Mouse (Mus musculus): ENCODE data around the gene Cnbp. TPM values are rescaled to one million over a fixed set of nuclear protein-coding genes. Genes with fewer than 3 reads are reported as not detected.

Gene Cnbp
- total and polyA plus RNA-seq, 2 experiments from 2014 or later, result 178 to 577 TPM

DNA sequence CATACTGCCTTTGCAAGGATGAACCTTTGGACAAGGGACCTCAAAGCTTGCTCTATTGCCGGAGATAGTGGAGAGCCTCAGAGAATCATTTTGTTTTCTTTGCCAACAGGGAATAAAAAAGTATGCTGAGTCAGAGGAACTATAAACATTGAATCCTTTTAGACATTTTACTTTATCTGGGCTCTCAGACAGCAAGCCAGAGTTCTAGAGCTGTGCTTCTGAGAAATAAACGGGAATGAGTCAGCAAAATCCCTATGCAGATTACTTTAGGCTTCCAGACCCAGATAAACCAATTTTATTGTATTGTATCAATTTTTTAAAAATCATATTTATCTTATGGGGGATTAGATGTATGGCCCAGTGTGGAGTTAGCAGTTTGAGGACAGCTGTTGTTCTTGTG, 16.4 kb upstream of the Cnbp start:
- WGBS, result 67% methylated on average over 2 of the region's 2 CpGs

DNA sequence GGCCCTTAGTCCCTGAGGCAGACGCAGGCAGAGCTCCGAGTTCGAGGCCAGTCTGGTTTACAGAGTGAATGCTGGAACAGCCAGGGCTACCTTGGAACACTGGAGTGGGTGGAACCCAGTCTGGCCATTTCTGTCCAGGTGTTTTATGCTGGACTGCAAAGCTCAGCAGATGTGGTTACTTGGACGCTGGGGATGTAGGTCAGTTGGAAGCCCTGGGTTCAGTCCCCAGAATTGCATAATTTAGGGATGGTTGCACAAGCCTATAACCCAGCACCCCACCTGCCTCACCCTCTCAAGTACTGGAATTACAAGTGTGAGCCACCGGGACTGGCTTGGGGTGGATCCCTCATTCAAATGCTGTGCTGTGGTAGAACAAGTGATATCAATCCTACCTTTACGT, 15.3 kb upstream of the Cnbp start:
- WGBS, result 90% methylated on average over 6 of the region's 6 CpGs
- Histone ChIP-seq H3K27ac (ENCODE audit: low read depth, low read length) (no peak overlapping the region), H3K4me2 (ENCODE audit: low read depth, low read length, poor library complexity, severe bottlenecking) (no peak overlapping the region), H3K9ac (replicated peaks; ENCODE audit: low read length, poor library complexity, severe bottlenecking) (no peak overlapping the region), H3K4me1 (ENCODE audit: insufficient read depth, low read length) (no peaks in the 10 kb centered on the region), H3K4me3 (ENCODE audit: low read depth, low read length) (no peak overlapping the region), H3K36me3 (ENCODE audit: insufficient read depth, low read length) (no peaks in the 10 kb centered on the region), H3K9me3 (ENCODE audit: low read length) (no peaks in the 10 kb centered on the region), H3K27me3 (ENCODE audit: insufficient read depth, low read length) (no peaks in the 10 kb centered on the region)
- TF ChIP-seq CTCF (IDR thresholded peaks at IDR 0.05), result no peak
- no peak for ATAC-seq (ENCODE audit: low FRiP score)
- DNase-seq (ENCODE audit: low spot score), result no peak

More for the DNA sequence above, 16.4 kb upstream of the Cnbp start:
- H3K4me3 ChIP-seq (ENCODE audit: low read depth, low read length), result no peak overlapping the region
- no peak overlapping the region for H3K4me2 ChIP-seq (ENCODE audit: low read depth, low read length, poor library complexity, severe bottlenecking)
- no peaks in the 10 kb centered on the region for H3K36me3 ChIP-seq (ENCODE audit: insufficient read depth, low read length)
- TF ChIP-seq CTCF (IDR thresholded peaks at IDR 0.05), result no peak
- H3K9me3 ChIP-seq (ENCODE audit: low read length), result no peaks in the 10 kb centered on the region
- no peak overlapping the region for H3K9ac ChIP-seq (replicated peaks; ENCODE audit: low read length, poor library complexity, severe bottlenecking)
- no peak for ATAC-seq (ENCODE audit: low FRiP score)
- H3K4me1 ChIP-seq (ENCODE audit: insufficient read depth, low read length), result no peaks in the 10 kb centered on the region
- no peak for DNase-seq (ENCODE audit: low spot score)
- no peaks in the 10 kb centered on the region for H3K27me3 ChIP-seq (ENCODE audit: insufficient read depth, low read length)
- no peak overlapping the region for H3K27ac ChIP-seq (ENCODE audit: low read depth, low read length)

DNA sequence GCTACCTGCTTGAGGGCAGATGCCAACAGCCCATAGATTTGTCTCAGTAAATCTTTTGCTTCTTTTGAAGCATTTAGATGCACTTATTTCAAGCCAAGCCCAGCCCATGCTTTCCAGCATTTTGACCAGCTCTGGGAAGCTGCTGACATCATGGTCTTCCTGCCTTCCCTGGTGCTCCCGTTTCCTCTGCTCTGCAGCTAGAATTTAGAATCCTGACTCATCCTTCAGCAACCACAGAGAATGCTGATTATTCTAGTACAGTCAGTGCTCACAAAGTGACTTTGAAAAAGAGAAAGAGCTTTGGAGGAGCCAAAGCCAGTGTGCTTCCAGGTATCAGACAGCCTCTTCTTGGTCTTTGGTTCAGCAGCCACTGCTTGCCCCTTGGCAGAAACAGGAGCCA, 6.2 kb upstream of the Cnbp start:
- no peak for ATAC-seq (ENCODE audit: low FRiP score)
- Histone ChIP-seq H3K36me3 (ENCODE audit: insufficient read depth, low read length) (no peaks in the 10 kb centered on the region), H3K4me1 (ENCODE audit: insufficient read depth, low read length) (no peaks in the 10 kb centered on the region), H3K27ac (ENCODE audit: low read depth, low read length) (no peak overlapping the region), H3K4me3 (ENCODE audit: low read depth, low read length) (no peak overlapping the region), H3K9ac (replicated peaks; ENCODE audit: low read length, poor library complexity, severe bottlenecking) (no peak overlapping the region), H3K4me2 (ENCODE audit: low read depth, low read length, poor library complexity, severe bottlenecking) (no peak overlapping the region), H3K9me3 (ENCODE audit: low read length) (no peaks in the 10 kb centered on the region), H3K27me3 (ENCODE audit: insufficient read depth, low read length) (no peaks in the 10 kb centered on the region)
- no peak for TF ChIP-seq CTCF (IDR thresholded peaks at IDR 0.05)
- no peak for DNase-seq (ENCODE audit: low spot score)
- 50% methylated on average over 1 of the region's 1 CpGs for WGBS

DNA sequence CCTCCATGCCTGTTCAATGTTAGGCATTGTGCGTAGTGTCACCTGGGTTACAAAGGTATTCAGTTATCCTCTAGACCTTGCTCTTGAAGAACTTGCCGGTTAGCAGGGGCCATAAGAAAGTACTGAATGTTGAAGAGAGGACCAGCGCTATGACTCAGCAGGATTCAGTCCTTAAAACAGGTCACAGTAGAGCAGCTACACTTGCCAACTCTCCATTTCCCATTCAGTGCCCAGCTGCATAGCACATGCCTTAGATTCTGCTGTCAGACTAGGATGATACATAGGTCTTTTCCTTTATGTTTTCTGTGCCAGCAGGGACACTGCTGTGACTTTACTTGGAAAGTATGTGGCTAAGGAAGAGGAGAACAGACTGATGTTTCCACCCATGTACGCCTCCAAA, 2.5 kb upstream of the Cnbp start:
- no peak for TF ChIP-seq CTCF (IDR thresholded peaks at IDR 0.05)
- no peak overlapping the region for H3K4me2 ChIP-seq (ENCODE audit: low read depth, low read length, poor library complexity, severe bottlenecking)
- H3K9me3 ChIP-seq (ENCODE audit: low read length), result no peaks in the 10 kb centered on the region
- no peak overlapping the region for H3K9ac ChIP-seq (replicated peaks; ENCODE audit: low read length, poor library complexity, severe bottlenecking)
- ATAC-seq (ENCODE audit: low FRiP score) (no peak), DNase-seq (ENCODE audit: low spot score) (no peak)
- H3K36me3 ChIP-seq (ENCODE audit: insufficient read depth, low read length), result no peaks in the 10 kb centered on the region
- no peak overlapping the region for H3K27ac ChIP-seq (ENCODE audit: low read depth, low read length)
- 87% methylated on average over 4 of the region's 4 CpGs for WGBS
- peaks cover 4% of the 10 kb centered on the region; the same call in 1 of the 2 replicates for H3K4me1 ChIP-seq (ENCODE audit: insufficient read depth, low read length)
- H3K4me3 ChIP-seq (ENCODE audit: low read depth, low read length), result no peak overlapping the region
- H3K27me3 ChIP-seq (ENCODE audit: insufficient read depth, low read length), result no peaks in the 10 kb centered on the region

DNA sequence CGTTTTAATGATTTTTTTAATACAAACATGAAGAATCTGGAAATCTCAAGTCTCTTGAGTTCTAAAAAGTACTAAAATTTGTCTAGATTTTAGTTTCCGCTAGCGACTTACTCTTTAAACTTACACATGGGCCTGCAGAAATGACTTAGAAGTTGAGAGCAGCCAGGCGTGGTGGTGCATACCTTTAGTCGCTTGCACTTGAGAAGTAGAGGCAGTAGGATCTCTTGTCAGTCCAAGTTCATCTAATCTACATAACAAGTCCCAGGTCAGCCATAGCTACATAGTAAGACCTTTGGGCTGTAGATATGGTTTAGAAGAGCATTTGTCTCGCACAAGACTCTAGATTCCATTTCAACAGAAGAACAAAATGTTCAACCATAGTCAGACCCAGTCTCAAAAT, 965 bp upstream of the Cnbp start:
- H3K9me3 ChIP-seq (ENCODE audit: low read length), result no peaks in the 10 kb centered on the region
- H3K4me1 ChIP-seq (ENCODE audit: insufficient read depth, low read length), result peaks cover 6% of the 10 kb centered on the region; the same call in 1 of the 2 replicates
- no peak for TF ChIP-seq CTCF (IDR thresholded peaks at IDR 0.05)
- 0 out of 2 replicates have a peak overlapping the region, but pooled peaks have one; percentile 78 for H3K4me2 ChIP-seq (ENCODE audit: low read depth, low read length, poor library complexity, severe bottlenecking)
- ATAC-seq (ENCODE audit: low FRiP score) (no peak), DNase-seq (ENCODE audit: low spot score) (no peak)
- WGBS, result 83% methylated on average over 6 of the region's 6 CpGs
- no peak overlapping the region for H3K9ac ChIP-seq (replicated peaks; ENCODE audit: low read length, poor library complexity, severe bottlenecking)
- no peaks in the 10 kb centered on the region for H3K27me3 ChIP-seq (ENCODE audit: insufficient read depth, low read length)
- H3K4me3 ChIP-seq (ENCODE audit: low read depth, low read length), result no peak overlapping the region
- no peaks in the 10 kb centered on the region for H3K36me3 ChIP-seq (ENCODE audit: insufficient read depth, low read length)
- no peak overlapping the region for H3K27ac ChIP-seq (ENCODE audit: low read depth, low read length)

DNA sequence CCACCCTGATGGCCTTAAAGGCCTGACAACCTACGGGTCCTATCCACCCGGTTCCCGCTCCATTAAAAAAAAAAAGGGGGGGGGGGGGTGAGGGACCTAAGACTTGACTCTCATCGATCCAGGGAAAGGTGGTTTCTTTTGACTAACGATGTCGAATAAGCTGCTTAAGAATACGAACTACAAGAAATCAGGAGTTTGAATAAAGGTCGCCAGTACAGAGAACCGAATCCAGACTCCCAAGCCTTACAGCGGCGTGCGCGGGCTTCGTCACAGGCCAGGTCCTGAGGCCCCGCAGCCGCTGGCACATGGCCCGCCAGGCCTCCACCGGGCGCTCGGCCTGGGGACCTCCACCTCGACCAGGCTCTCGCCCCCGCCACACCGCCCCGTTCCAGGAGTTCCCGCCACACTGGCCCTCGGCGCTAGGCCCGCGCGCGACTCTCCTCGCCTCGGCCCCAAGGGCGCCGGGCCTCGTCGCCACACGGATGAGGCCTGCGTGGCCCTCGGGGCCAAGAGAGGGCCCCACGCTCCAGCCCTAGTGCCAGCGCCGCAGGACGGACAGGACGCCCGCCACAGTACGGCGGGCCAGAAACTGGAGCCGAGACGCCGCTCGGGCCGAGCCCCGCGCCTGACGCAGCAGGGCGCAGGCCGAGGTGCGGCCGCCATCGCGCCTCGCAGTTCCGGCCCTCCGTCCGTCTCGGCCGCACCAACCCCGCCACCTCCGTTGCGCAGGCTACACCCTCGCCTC, 579 bp downstream of the Cnbp start:
- Histone ChIP-seq H3K4me3 (ENCODE audit: low read depth, low read length) (peak overlapping the region; percentile 99), H3K36me3 (ENCODE audit: insufficient read depth, low read length) (peaks cover 3% of the 10 kb centered on the region; the same call in 1 of the 2 replicates), H3K4me2 (ENCODE audit: low read depth, low read length, poor library complexity, severe bottlenecking) (peak overlapping the region; percentile 78), H3K4me1 (ENCODE audit: insufficient read depth, low read length) (peaks cover 6% of the 10 kb centered on the region; the same call in 1 of the 2 replicates), H3K27me3 (ENCODE audit: insufficient read depth, low read length) (no peaks in the 10 kb centered on the region), H3K9me3 (ENCODE audit: low read length) (no peaks in the 10 kb centered on the region), H3K9ac (replicated peaks; ENCODE audit: low read length, poor library complexity, severe bottlenecking) (peak overlapping the region; percentile 97), H3K27ac (ENCODE audit: low read depth, low read length) (peak overlapping the region; percentile 95)
- TF ChIP-seq CTCF (IDR thresholded peaks at IDR 0.05), result no peak
- DNase-seq (ENCODE audit: low spot score), result peak; percentile 46
- peak; percentile 63 for ATAC-seq (ENCODE audit: low FRiP score)
- under 1% methylated on average over 56 of the region's 73 CpGs for WGBS
